Mouse (Mus musculus): ENCODE measurements around the gene Nags. TPM values are rescaled to one million over a fixed set of nuclear protein-coding genes. Genes with fewer than 3 reads are reported as not detected.

Gene Nags
- polyA plus RNA-seq, 1 experiment from 2014 or later = not detected

DNA sequence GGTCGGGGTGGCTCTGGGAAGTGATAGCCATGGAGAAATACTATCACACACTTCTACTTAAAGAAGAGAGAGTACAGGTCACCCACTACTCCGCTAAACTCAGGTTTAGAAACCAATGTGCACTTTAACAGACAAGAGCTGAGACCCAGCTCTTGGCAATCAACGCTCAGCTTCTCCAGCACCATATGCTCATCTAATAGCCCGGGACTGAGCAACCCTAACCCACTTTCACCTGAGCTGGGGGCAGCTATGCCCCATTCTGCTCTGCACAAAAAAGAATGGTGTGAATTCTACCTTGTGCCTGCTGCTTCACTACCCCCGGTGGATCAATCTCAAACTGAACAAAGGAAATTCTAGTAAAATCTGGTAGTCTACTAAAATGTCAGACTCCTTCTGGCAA is 22.2 kb downstream of the Nags start:
- H3K36me3 ChIP-seq (ENCODE audit: control insufficient read depth, insufficient read depth, low read length) = peaks cover 69% of the 10 kb centered on the region
- no peak for ATAC-seq (ENCODE audit: low FRiP score, low TSS enrichment)
- no peaks in the 10 kb centered on the region for H3K9me3 ChIP-seq (ENCODE audit: control insufficient read depth, low read length)
- H3K27ac ChIP-seq (ENCODE audit: low read depth, low read length) = no peak overlapping the region
- WGBS = 75% methylated on average over 5 of the region's 5 CpGs
- H3K4me2 ChIP-seq (replicated peaks; ENCODE audit: low read depth, low read length) = no peak overlapping the region
- H3K9ac ChIP-seq (ENCODE audit: low read depth, low read length) = no peak overlapping the region
- H3K27me3 ChIP-seq (ENCODE audit: control insufficient read depth, insufficient read depth, low read length) = no peaks in the 10 kb centered on the region
- no peak overlapping the region for H3K4me3 ChIP-seq (ENCODE audit: low read length)
- no peaks in the 10 kb centered on the region for H3K4me1 ChIP-seq (ENCODE audit: control insufficient read depth, insufficient read depth, low read length)

DNA sequence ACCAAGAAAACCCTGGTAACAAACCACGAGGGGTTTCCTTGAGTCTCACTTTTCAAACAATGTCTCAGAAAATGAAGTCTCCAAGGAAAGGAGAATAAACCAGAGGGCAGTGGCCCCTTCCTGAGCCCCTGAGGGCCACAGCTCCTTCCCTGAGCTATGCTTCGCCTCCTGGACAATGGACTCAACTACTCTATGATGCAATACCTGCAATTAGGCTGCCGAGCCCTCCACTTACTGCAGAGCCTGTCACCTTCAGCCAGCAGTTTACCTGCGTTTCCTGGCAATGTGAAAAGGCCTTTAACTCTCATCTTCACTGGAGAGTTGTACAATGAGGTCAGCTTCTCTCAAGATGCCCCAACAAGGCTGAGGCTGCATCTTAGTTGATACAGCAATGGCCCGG is 23.4 kb downstream of the Nags start:
- Histone ChIP-seq H3K9ac (ENCODE audit: low read depth, low read length) (no peak overlapping the region), H3K4me1 (ENCODE audit: control insufficient read depth, insufficient read depth, low read length) (no peaks in the 10 kb centered on the region), H3K4me2 (replicated peaks; ENCODE audit: low read depth, low read length) (no peak overlapping the region), H3K27ac (ENCODE audit: low read depth, low read length) (no peak overlapping the region), H3K36me3 (ENCODE audit: control insufficient read depth, insufficient read depth, low read length) (peaks cover 62% of the 10 kb centered on the region), H3K27me3 (ENCODE audit: control insufficient read depth, insufficient read depth, low read length) (no peaks in the 10 kb centered on the region), H3K4me3 (ENCODE audit: low read length) (no peak overlapping the region), H3K9me3 (ENCODE audit: control insufficient read depth, low read length) (no peaks in the 10 kb centered on the region)
- ATAC-seq (ENCODE audit: low FRiP score, low TSS enrichment) = no peak
- WGBS = 89% methylated on average over 5 of the region's 5 CpGs

DNA sequence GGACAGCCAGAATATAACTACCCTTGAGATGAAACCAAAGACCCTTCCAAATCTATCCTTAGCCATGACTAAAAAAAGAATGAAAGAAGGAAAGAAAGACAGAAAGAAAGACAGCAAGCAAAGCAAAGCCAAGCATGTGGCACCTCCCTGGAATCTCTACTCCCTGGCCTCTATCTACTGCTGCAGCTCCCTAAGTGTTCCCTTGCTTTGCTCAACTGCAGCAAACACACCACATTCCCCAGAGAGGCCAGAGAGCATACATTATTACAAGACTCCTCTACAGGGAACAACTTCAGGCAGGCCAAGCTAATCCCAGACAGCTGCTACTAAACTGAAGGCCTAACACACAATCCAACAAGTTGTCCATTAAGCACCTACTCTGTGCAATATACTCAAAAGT is 34.5 kb downstream of the Nags start:
- Histone ChIP-seq H3K4me2 (replicated peaks; ENCODE audit: low read depth, low read length) (no peak overlapping the region), H3K27me3 (ENCODE audit: control insufficient read depth, insufficient read depth, low read length) (no peaks in the 10 kb centered on the region), H3K27ac (ENCODE audit: low read depth, low read length) (peak overlapping the region; percentile 42; the same call in 1 of the 2 replicates), H3K4me3 (ENCODE audit: low read length) (no peak overlapping the region), H3K36me3 (ENCODE audit: control insufficient read depth, insufficient read depth, low read length) (peaks cover 63% of the 10 kb centered on the region), H3K9ac (ENCODE audit: low read depth, low read length) (no peak overlapping the region), H3K9me3 (ENCODE audit: control insufficient read depth, low read length) (no peaks in the 10 kb centered on the region), H3K4me1 (ENCODE audit: control insufficient read depth, insufficient read depth, low read length) (peaks cover 22% of the 10 kb centered on the region; the same call in 1 of the 2 replicates)
- ATAC-seq (ENCODE audit: low FRiP score, low TSS enrichment) = no peak

DNA sequence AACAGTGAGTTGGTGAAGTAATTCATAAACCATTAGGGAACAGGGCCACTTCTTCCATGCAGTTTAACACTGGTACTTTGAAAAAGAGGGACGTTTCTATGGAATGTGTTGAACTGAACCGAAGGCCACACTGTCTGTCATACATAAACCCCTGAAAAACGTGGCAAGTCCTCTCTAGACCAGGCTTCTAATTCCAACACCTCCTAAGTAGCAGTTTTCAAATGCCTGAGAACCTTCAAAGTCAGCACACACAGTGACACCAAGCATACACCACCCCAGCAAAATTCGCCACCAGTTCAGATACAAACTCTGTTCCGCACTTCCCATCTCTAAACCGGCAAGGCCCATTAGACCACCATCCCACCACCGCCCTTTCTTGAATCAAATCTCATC is 38.9 kb downstream of the Nags start:
- WGBS = 5% methylated on average over 7 of the region's 7 CpGs
- Histone ChIP-seq H3K9me3 (ENCODE audit: control insufficient read depth, low read length) (no peaks in the 10 kb centered on the region), H3K9ac (ENCODE audit: low read depth, low read length) (peak overlapping the region; percentile 87)

DNA sequence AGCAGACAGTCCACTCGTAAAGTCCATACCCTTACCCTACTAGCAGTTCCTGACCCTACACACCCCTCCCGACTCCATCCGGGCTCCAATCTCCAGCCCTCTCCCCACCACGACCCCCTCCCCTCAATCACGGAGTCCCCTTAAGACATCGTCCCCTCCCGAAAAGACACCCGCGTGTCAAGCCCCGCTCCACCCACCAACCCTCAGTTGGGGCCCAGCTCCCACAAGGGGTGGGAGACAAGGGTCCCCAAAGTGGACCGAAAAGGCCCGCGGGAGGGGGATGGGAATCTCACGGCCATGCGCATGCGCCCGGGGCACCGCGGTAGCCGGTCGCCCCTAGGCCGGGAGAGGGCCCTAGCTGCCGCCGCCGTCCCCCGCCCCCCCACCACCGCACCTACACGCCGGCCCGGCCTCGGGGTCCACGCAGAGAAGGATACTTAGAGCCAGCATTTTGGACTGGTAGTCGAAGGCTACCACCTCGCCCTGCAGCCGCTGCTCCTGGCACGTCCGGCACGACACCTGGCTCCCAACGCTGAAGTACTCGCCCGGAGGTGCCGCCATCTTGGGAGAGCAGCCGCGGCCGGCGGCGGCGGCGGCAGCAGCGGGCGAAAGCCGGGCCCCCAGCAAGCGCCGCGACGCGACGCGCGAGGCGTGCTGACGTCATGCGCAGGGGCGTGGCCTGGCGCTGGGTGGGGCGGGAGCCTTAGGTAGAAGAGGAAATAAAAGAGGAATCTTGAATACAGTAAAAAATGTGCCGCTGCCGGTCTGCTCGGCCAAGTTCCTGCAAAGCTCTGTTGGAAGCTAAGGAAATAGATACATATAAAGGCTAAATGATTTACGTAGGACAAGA is 39.6 kb downstream of the Nags start, which contains the start of gene Lsm12:
Gene Lsm12, minus strand, starts transcription at position 651 of the 850 bp plus-strand sequence.
- Histone ChIP-seq H3K27me3 (ENCODE audit: control insufficient read depth, insufficient read depth, low read length) (no peaks in the 10 kb centered on the region), H3K4me3 (ENCODE audit: low read length) (peak within 1 kb of the TSS; percentile 76), H3K4me1 (ENCODE audit: control insufficient read depth, insufficient read depth, low read length) (peaks cover 18% of the 10 kb centered on the region), H3K27ac (ENCODE audit: low read depth, low read length) (peak within 1 kb of the TSS; percentile 81), H3K4me2 (replicated peaks; ENCODE audit: low read depth, low read length) (peak within 1 kb of the TSS; percentile 53), H3K36me3 (ENCODE audit: control insufficient read depth, insufficient read depth, low read length) (peaks cover 27% of the 10 kb centered on the region), H3K9ac (ENCODE audit: low read depth, low read length) (peak within 1 kb of the TSS; percentile 87), H3K9me3 (ENCODE audit: control insufficient read depth, low read length) (no peaks in the 10 kb centered on the region)
- peak; percentile 82 for ATAC-seq (ENCODE audit: low FRiP score, low TSS enrichment)
- WGBS = under 1% methylated on average over 69 of the region's 70 CpGs

More for the DNA sequence above, 38.9 kb downstream of the Nags start:
- H3K36me3 ChIP-seq (ENCODE audit: control insufficient read depth, insufficient read depth, low read length) = peaks cover 34% of the 10 kb centered on the region
- H3K4me2 ChIP-seq (replicated peaks; ENCODE audit: low read depth, low read length) = peak overlapping the region; percentile 53
- H3K4me1 ChIP-seq (ENCODE audit: control insufficient read depth, insufficient read depth, low read length) = peaks cover 20% of the 10 kb centered on the region
- peak overlapping the region; percentile 81 for H3K27ac ChIP-seq (ENCODE audit: low read depth, low read length)
- ATAC-seq (ENCODE audit: low FRiP score, low TSS enrichment) = no peak
- no peaks in the 10 kb centered on the region for H3K27me3 ChIP-seq (ENCODE audit: control insufficient read depth, insufficient read depth, low read length)
- H3K4me3 ChIP-seq (ENCODE audit: low read length) = peak overlapping the region; percentile 76

DNA sequence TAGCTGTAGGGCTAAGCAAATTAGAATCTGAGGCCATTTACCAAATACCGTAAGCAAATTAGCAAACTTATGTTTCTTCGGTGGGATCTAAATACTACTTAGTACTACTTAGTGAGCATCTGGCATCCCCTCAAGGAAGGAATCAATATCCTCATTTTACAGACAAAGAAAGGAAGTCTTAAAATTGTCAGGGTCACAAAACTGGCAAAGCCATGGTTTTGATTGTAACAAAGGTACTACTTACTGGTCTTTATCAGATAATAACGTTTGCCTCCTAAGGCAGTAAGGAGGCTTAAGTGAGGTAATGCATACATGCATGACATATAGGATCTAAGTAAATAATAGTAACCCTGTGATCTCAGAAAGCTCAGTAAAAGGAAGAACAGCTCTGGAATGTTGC is 40.4 kb downstream of the Nags start:
- H3K4me3 ChIP-seq (ENCODE audit: low read length) = peak overlapping the region; percentile 76
- no peak overlapping the region; the same call in 1 of the 2 replicates for H3K27ac ChIP-seq (ENCODE audit: low read depth, low read length)
- H3K36me3 ChIP-seq (ENCODE audit: control insufficient read depth, insufficient read depth, low read length) = peaks cover 19% of the 10 kb centered on the region
- peak overlapping the region; percentile 53 for H3K4me2 ChIP-seq (replicated peaks; ENCODE audit: low read depth, low read length)
- WGBS = 55% methylated on average over 3 of the region's 3 CpGs
- H3K9ac ChIP-seq (ENCODE audit: low read depth, low read length) = peak overlapping the region; percentile 45; the same call in 1 of the 2 replicates
- no peak for ATAC-seq (ENCODE audit: low FRiP score, low TSS enrichment)
- peaks cover 17% of the 10 kb centered on the region for H3K4me1 ChIP-seq (ENCODE audit: control insufficient read depth, insufficient read depth, low read length)
- H3K9me3 ChIP-seq (ENCODE audit: control insufficient read depth, low read length) = no peaks in the 10 kb centered on the region
- no peaks in the 10 kb centered on the region for H3K27me3 ChIP-seq (ENCODE audit: control insufficient read depth, insufficient read depth, low read length)

DNA sequence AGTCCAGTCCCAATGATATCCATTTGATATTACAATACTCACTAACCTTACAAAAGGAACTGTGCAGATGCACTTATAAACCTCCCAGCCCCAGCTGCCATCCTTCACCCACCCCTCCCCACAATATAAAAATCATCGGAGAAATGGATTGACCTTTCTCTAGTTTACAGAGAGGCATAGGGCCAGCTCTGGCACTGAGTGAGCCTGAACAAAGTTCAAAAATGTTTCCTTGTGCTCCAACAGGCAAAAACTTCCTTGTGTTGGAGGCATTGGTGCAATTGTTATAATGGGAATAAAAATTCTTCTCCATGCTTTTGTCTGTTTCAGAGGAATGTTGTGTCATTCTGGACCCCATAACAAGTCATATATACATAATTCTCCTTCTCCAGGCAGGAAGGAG is 40.9 kb downstream of the Nags start:
- Histone ChIP-seq H3K27ac (ENCODE audit: low read depth, low read length) (no peak overlapping the region), H3K36me3 (ENCODE audit: control insufficient read depth, insufficient read depth, low read length) (peaks cover 14% of the 10 kb centered on the region), H3K27me3 (ENCODE audit: control insufficient read depth, insufficient read depth, low read length) (no peaks in the 10 kb centered on the region), H3K4me2 (replicated peaks; ENCODE audit: low read depth, low read length) (no peak overlapping the region), H3K9ac (ENCODE audit: low read depth, low read length) (no peak overlapping the region), H3K4me3 (ENCODE audit: low read length) (no peak overlapping the region), H3K4me1 (ENCODE audit: control insufficient read depth, insufficient read depth, low read length) (peaks cover 21% of the 10 kb centered on the region), H3K9me3 (ENCODE audit: control insufficient read depth, low read length) (no peaks in the 10 kb centered on the region)
- ATAC-seq (ENCODE audit: low FRiP score, low TSS enrichment) = no peak
- WGBS = 71% methylated on average over 1 of the region's 1 CpGs

DNA sequence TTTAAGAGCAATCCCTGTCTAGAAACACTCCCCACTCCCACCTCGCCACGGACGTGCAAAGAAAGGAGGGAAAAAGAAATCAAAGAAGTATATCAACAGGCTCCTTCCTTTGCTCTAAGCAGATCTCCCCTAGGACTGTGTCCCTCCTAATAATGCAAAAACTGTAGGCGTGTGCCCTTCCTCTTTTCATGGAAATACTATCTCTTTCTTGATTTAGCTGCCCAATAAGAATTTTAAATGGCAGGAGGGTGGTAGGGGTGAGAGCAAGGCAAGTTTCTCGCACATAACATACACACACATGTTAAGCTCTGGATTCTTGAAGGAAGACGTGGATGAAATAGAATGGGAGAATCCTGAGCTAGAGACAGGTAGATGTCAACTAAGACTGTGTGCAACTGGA is 43.7 kb downstream of the Nags start:
- Histone ChIP-seq H3K9ac (ENCODE audit: low read depth, low read length) (peak overlapping the region; percentile 35; the same call in 1 of the 2 replicates), H3K9me3 (ENCODE audit: control insufficient read depth, low read length) (no peaks in the 10 kb centered on the region)

More for the DNA sequence above, 43.7 kb downstream of the Nags start:
- Histone ChIP-seq H3K4me2 (replicated peaks; ENCODE audit: low read depth, low read length) (peak overlapping the region; percentile 79), H3K36me3 (ENCODE audit: control insufficient read depth, insufficient read depth, low read length) (peaks cover 19% of the 10 kb centered on the region; the same call in 1 of the 2 replicates), H3K27ac (ENCODE audit: low read depth, low read length) (peak overlapping the region; percentile 49; the same call in 1 of the 2 replicates), H3K27me3 (ENCODE audit: control insufficient read depth, insufficient read depth, low read length) (no peaks in the 10 kb centered on the region), H3K4me1 (ENCODE audit: control insufficient read depth, insufficient read depth, low read length) (peaks cover 11% of the 10 kb centered on the region), H3K4me3 (ENCODE audit: low read length) (peak overlapping the region; percentile 57)
- 0 out of 2 replicates have a peak, but pooled peaks have one; percentile 0 for ATAC-seq (ENCODE audit: low FRiP score, low TSS enrichment)
- WGBS = 75% methylated on average over 6 of the region's 6 CpGs
